Mouse (Mus musculus) C2C12 (cell line): ENCODE measurements around the gene Abca1.

ENCODE experiments used
- CTCF ChIP-seq: IDR thresholded peaks from one replicate; pipeline ENCODE4 v1.5.1; 2011; ENCODE audit not compliant: control insufficient read depth, insufficient read depth, insufficient read length
- MAX ChIP-seq: IDR thresholded peaks from one replicate; pipeline ENCODE4 v1.6.1; 2011; ENCODE audit warnings: mild to moderate bottlenecking, control low read depth
- MYOD1 ChIP-seq: IDR thresholded peaks from one replicate; pipeline ENCODE4 v1.6.1; 2011; ENCODE audit warnings: low read depth; ENCODE audit not compliant: control insufficient read depth, insufficient read length
- USF1 ChIP-seq: IDR thresholded peaks from one replicate; pipeline ENCODE4 v1.6.1; 2011; ENCODE audit warnings: low read depth, mild to moderate bottlenecking, control low read depth, moderate library complexity

DNA sequence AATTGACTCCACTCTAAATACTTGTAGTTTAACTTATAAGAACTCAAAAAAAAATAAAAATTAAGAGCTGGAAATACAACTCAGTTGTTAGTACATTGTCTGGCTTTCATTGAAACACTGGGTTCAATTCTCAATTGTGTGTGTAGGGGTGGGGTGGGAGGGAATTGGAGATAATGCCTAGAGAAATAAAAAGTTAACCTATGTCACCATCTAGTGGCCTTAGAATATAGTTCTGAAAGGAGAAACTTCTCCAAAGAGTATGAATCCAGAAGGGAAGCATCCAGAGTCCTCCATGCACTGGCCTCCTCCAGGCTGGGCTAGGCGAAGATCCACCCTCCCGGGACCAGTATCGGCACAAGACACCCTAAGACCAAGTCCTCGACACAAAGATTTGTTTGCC lies 150.5 kb downstream of the Abca1 start:
- no peak for TF ChIP-seq CTCF
- TF ChIP-seq MAX, result no peak
- no peak for TF ChIP-seq USF1
- no peak for TF ChIP-seq MYOD1
